Mouse (Mus musculus): ENCODE data around the gene Shisa6.

- no peak for TF ChIP-seq CTCF (IDR thresholded peaks at IDR 0.05; ENCODE audit: extremely low read depth, insufficient read length, insufficient replicate concordance, low read depth, low read length)
- no peak for TF ChIP-seq POLR2A (IDR thresholded peaks at IDR 0.05; ENCODE audit: low read depth, low read length)
Observed at GRCm38 (mm10) chr11:66188146-66188545, 337.6 kb downstream of the Shisa6 start.

Measured in small intestine, adult 2 months (tissue).